Comparison of ENCODE assay signal across 28 mouse cellular contexts in the genomic region with DNA sequence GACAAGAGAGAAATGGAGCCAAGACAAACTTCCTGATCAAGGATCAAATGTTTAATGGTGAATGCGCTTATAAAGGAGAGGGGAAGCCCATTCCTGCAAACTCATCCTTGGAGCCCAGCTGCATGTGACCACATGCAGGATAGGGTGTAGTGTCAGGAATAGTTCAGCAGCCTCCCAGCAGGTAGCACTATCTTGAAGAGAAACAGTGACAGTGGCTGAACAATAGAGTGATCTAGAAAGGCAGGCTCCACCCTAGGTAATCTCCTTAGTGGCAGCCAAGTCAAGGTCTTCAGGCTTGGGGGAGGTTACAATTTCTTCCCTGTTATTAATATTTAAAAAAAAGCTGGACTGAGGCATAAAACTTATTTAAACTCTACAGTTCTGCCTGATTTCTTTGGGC.
DNase-seq lines count a peak whose midpoint lies in the region; ATAC-seq and TF ChIP-seq lines count a peak whose summit lies in the region.
"Had no signal": no experiment of that assay in that cellular context is flagged by ENCODE, and none has a peak within 500 bp of the region (broad histone marks: within the 10 kb centered on the region; RNA-seq: fewer than 3 reads in every experiment).

No protein-coding gene starts in this region.

- no peaks in the 10 kb centered on the region for H3K4me1 ChIP-seq in embryonic facial prominence, embryonic 14.5 days (ENCODE audit: control insufficient read depth, insufficient read depth, low read length)
- no peaks in the 10 kb centered on the region for H3K4me1 ChIP-seq in embryonic facial prominence, embryonic 10.5 days
- H3K4me1 ChIP-seq in ES-E14 (ENCODE audit: control insufficient read depth in 2 of 2, insufficient read depth in 2 of 2, low read length in 2 of 2, poor library complexity in 1 of 2) = peaks cover 5 to 14% of the 10 kb centered on the region in 2 experiments; a peak in 3 of 4 replicates
- H3K4me1 ChIP-seq: embryonic facial prominence, embryonic 12.5 days; embryonic facial prominence, embryonic 15.5 days; forebrain, embryonic 10.5 days; forebrain, embryonic 12.5 days had no signal

- peak; percentile 1 for DNase-seq in embryonic facial prominence, embryonic 14.5 days (ENCODE audit: low spot score)
- no peak for DNase-seq in embryonic facial prominence, embryonic 10.5 days (ENCODE audit: low spot score)
- DNase-seq in ES-E14 (ENCODE audit: low read depth, low spot score) (peak; percentile 75), WW6 (ENCODE audit: low read depth, low spot score) (peak; percentile 68), MN1 (ENCODE audit: low spot score) (no peak)
- DNase-seq in layer of hippocampus, adult 9-11 months = no peak
- no peak for DNase-seq in right cerebral cortex, postnatal 36 days (ENCODE audit: low spot score in 2 of 2)
- DNase-seq: adrenal gland, adult 2 months; adrenal gland, postnatal 10 days; adrenal gland, postnatal 25 days; B cell, adult 2 months; cerebellum, adult 11 months; cerebellum, adult 18-20 months; cerebellum, adult 8-10 months; cerebellum, adult 9-11 months; cerebellum, postnatal 14 days; cerebellum, postnatal 36 days; embryo, embryonic 11 days had no signal

- H3K27ac ChIP-seq in embryonic facial prominence, embryonic 14.5 days (replicated peaks; ENCODE audit: low read depth, low read length) = no peak overlapping the region
- H3K27ac ChIP-seq in embryonic facial prominence, embryonic 10.5 days (replicated peaks) = no peak overlapping the region
- peak overlapping the region; percentile 97 for H3K27ac ChIP-seq in ES-E14 (ENCODE audit: insufficient read depth, low read depth, low read length, poor library complexity, severe bottlenecking)
- H3K27ac ChIP-seq: embryonic facial prominence, embryonic 12.5 days; embryonic facial prominence, embryonic 15.5 days; forebrain, embryonic 10.5 days; forebrain, embryonic 12.5 days had no signal

- H3K4me3 ChIP-seq in embryonic facial prominence, embryonic 14.5 days (ENCODE audit: low read depth, low read length) = no peak overlapping the region
- no peak overlapping the region for H3K4me3 ChIP-seq in embryonic facial prominence, embryonic 10.5 days
- peak overlapping the region; percentile 16 to 21; a peak in 1 of 4 replicates for H3K4me3 ChIP-seq in ES-E14 (ENCODE audit: insufficient read depth in 1 of 2, low read depth in 1 of 2, low read length in 2 of 2, poor library complexity in 1 of 2, severe bottlenecking in 1 of 2)
- H3K4me3 ChIP-seq: embryonic facial prominence, embryonic 12.5 days; embryonic facial prominence, embryonic 15.5 days; erythroblast, embryonic 14.5 days; forebrain, embryonic 10.5 days; forebrain, embryonic 12.5 days had no signal

- no peak overlapping the region for H3K4me2 ChIP-seq in embryonic facial prominence, embryonic 14.5 days (ENCODE audit: low read depth, low read length)
- H3K4me2 ChIP-seq: embryonic facial prominence, embryonic 12.5 days; embryonic facial prominence, embryonic 15.5 days; forebrain, embryonic 12.5 days had no signal

- no peak overlapping the region for H3K9ac ChIP-seq in embryonic facial prominence, embryonic 14.5 days (ENCODE audit: low read depth, low read length)
- no peak overlapping the region for H3K9ac ChIP-seq in ES-E14 (ENCODE audit: insufficient read depth, low read depth, low read length, poor library complexity, severe bottlenecking)
- H3K9ac ChIP-seq: embryonic facial prominence, embryonic 12.5 days; embryonic facial prominence, embryonic 15.5 days; forebrain, embryonic 12.5 days had no signal

- no peaks in the 10 kb centered on the region for H3K9me3 ChIP-seq in embryonic facial prominence, embryonic 14.5 days (ENCODE audit: control insufficient read depth, low read length)
- no peaks in the 10 kb centered on the region for H3K9me3 ChIP-seq in embryonic facial prominence, embryonic 10.5 days
- no peaks in the 10 kb centered on the region for H3K9me3 ChIP-seq in ES-E14 (ENCODE audit: control insufficient read depth, insufficient read depth, low read depth, low read length)
- H3K9me3 ChIP-seq: embryonic facial prominence, embryonic 12.5 days; embryonic facial prominence, embryonic 15.5 days; forebrain, embryonic 10.5 days; forebrain, embryonic 12.5 days had no signal

- WGBS in embryonic facial prominence, embryonic 14.5 days = 70% methylated on average over 1 of the region's 1 CpGs
- 88% methylated on average over 1 of the region's 1 CpGs for WGBS in embryonic facial prominence, embryonic 10.5 days

- in situ Hi-C loops in ES-E14 (cut with MboI; ENCODE audit: low sequenced_read_pairs in 2 of 2, unreplicated experiment in 2 of 2) = no loop called here

- no peaks in the 10 kb centered on the region for H3K36me3 ChIP-seq in embryonic facial prominence, embryonic 14.5 days (ENCODE audit: control insufficient read depth, insufficient read depth, low read length)
- H3K36me3 ChIP-seq in embryonic facial prominence, embryonic 10.5 days (replicated peaks) = no peaks in the 10 kb centered on the region
- H3K36me3 ChIP-seq in ES-E14 (ENCODE audit: control insufficient read depth, insufficient read depth, low read length, poor library complexity, severe bottlenecking) = peaks cover 2% of the 10 kb centered on the region; the same call in 1 of the 2 replicates
- H3K36me3 ChIP-seq: embryonic facial prominence, embryonic 12.5 days; embryonic facial prominence, embryonic 15.5 days; forebrain, embryonic 10.5 days; forebrain, embryonic 12.5 days had no signal

- no peak for ATAC-seq in embryonic facial prominence, embryonic 14.5 days (ENCODE audit: low read depth)
- ATAC-seq: CD4-positive, CD25-positive, alpha-beta regulatory T cell, adult 4 months; forebrain, embryonic 14.5 days; forebrain, embryonic 16.5 days; Patski had no signal

- no peaks in the 10 kb centered on the region for H3K27me3 ChIP-seq in embryonic facial prominence, embryonic 14.5 days (replicated peaks; ENCODE audit: control insufficient read depth, insufficient read depth, low read length)
- no peaks in the 10 kb centered on the region for H3K27me3 ChIP-seq in embryonic facial prominence, embryonic 10.5 days (replicated peaks; ENCODE audit: low read depth, poor library complexity, severe bottlenecking)
- H3K27me3 ChIP-seq: CH12.LX; embryonic facial prominence, embryonic 12.5 days; embryonic facial prominence, embryonic 15.5 days; forebrain, embryonic 12.5 days; Patski had no signal

TF ChIP-seq in ES-E14, 5 proteins besides CTCF, POLR2A, EP300 and RAD21:
- TF ChIP-seq MAFK (IDR thresholded peaks at IDR 0.05; ENCODE audit: insufficient read depth, low read depth, low read length) = peak; percentile 77
- no peak for TF ChIP-seq CHD2 (IDR thresholded peaks at IDR 0.05; ENCODE audit: low read depth, low read length)
TF ChIP-seq in ES-E14: peak in this region for 1.

Comparison
In these comparisons a context has a peak if more than half of its experiments do, and no peak if none do; other contexts are left out.
1. DNase-seq: peak in embryonic facial prominence, embryonic 14.5 days (single experiment), ES-E14 (single experiment) and WW6 (single experiment); none in embryonic facial prominence, embryonic 10.5 days (single experiment), layer of hippocampus, adult 9-11 months (single experiment), MN1 (single experiment) and right cerebral cortex, postnatal 36 days (0 of 2).
2. H3K4me3 ChIP-seq: peak in ES-E14 (2 of 2); none in embryonic facial prominence, embryonic 14.5 days (single experiment) and embryonic facial prominence, embryonic 10.5 days (single experiment).